Mouse (Mus musculus): Measurements from ENCODE around the gene Zbtb5.
"Not testable (repeated sequence)": the region's sequence is repeated elsewhere in the genome, so short reads cannot be mapped to it uniquely, and the experiment has no call there.

The Zbtb5 gene

GRCm38 (mm10) chr4:45013031-45013431 lies 819 bp upstream of the Zbtb5 start:
- no peak for ATAC-seq (ENCODE audit: insufficient number of reproducible peaks, low FRiP score, low TSS enrichment)

- peak; percentile 67 for ATAC-seq (ENCODE audit: insufficient number of reproducible peaks, low FRiP score, low TSS enrichment)
Observed at GRCm38 (mm10) chr4:45011581-45012104, 569 bp downstream of the Zbtb5 start.

- no peak for ATAC-seq (ENCODE audit: insufficient number of reproducible peaks, low FRiP score, low TSS enrichment)
Observed at GRCm38 (mm10) chr4:45010806-45011415, 1.3 kb downstream of the Zbtb5 start.

- ATAC-seq (ENCODE audit: insufficient number of reproducible peaks, low FRiP score, low TSS enrichment), result no peak
Observed at GRCm38 (mm10) chr4:45005452-45005851, 6.8 kb downstream of the Zbtb5 start.

GRCm38 (mm10) chr4:45000001-45000400 lies 12.2 kb downstream of the Zbtb5 start:
- no peak for ATAC-seq (ENCODE audit: insufficient number of reproducible peaks, low FRiP score, low TSS enrichment)

GRCm38 (mm10) chr4:44998071-44998470 lies 14.1 kb downstream of the Zbtb5 start:
- ATAC-seq (ENCODE audit: insufficient number of reproducible peaks, low FRiP score, low TSS enrichment), result no peak

- no peak for ATAC-seq (ENCODE audit: insufficient number of reproducible peaks, low FRiP score, low TSS enrichment)
Observed at GRCm38 (mm10) chr4:44994776-44995175, 17.4 kb downstream of the Zbtb5 start.

- no peak for ATAC-seq (ENCODE audit: insufficient number of reproducible peaks, low FRiP score, low TSS enrichment)
Observed at GRCm38 (mm10) chr4:44993847-44994246, 18.4 kb downstream of the Zbtb5 start.

- not testable (repeated sequence) for ATAC-seq (ENCODE audit: insufficient number of reproducible peaks, low FRiP score, low TSS enrichment)
Observed at GRCm38 (mm10) chr4:44993179-44993578, 19.0 kb downstream of the Zbtb5 start.

- ATAC-seq (ENCODE audit: insufficient number of reproducible peaks, low FRiP score, low TSS enrichment), result not testable (repeated sequence)
Observed at GRCm38 (mm10) chr4:44992330-44992729, 19.9 kb downstream of the Zbtb5 start.

- ATAC-seq (ENCODE audit: insufficient number of reproducible peaks, low FRiP score, low TSS enrichment), result no peak
Observed at GRCm38 (mm10) chr4:44990560-44990959, 21.7 kb downstream of the Zbtb5 start.

- no peak for ATAC-seq (ENCODE audit: insufficient number of reproducible peaks, low FRiP score, low TSS enrichment)
Observed at GRCm38 (mm10) chr4:44983131-44983740, 29.0 kb downstream of the Zbtb5 start.

GRCm38 (mm10) chr4:44982440-44983130 lies 29.6 kb downstream of the Zbtb5 start:
- no peak for ATAC-seq (ENCODE audit: insufficient number of reproducible peaks, low FRiP score, low TSS enrichment)

- peak; percentile 2; the same call in 1 of the 2 replicates for ATAC-seq (ENCODE audit: insufficient number of reproducible peaks, low FRiP score, low TSS enrichment)
Observed at GRCm38 (mm10) chr4:44981974-44982287, 30.3 kb downstream of the Zbtb5 start.

- ATAC-seq (ENCODE audit: insufficient number of reproducible peaks, low FRiP score, low TSS enrichment), result peak; percentile 75
Observed at GRCm38 (mm10) chr4:44981280-44981973, 30.8 kb downstream of the Zbtb5 start, which contains the start of gene Grhpr. Grhpr (plus strand) TSS chr4:44981395.

GRCm38 (mm10) chr4:44979794-44980338 lies 32.3 kb downstream of the Zbtb5 start:
- no peak for ATAC-seq (ENCODE audit: insufficient number of reproducible peaks, low FRiP score, low TSS enrichment)

GRCm38 (mm10) chr4:44978175-44978574 lies 34.0 kb downstream of the Zbtb5 start:
- ATAC-seq (ENCODE audit: insufficient number of reproducible peaks, low FRiP score, low TSS enrichment), result no peak

GRCm38 (mm10) chr4:44976921-44977710 lies 35.1 kb downstream of the Zbtb5 start:
- no peak for ATAC-seq (ENCODE audit: insufficient number of reproducible peaks, low FRiP score, low TSS enrichment)

GRCm38 (mm10) chr4:44976026-44976615 lies 36.1 kb downstream of the Zbtb5 start:
- ATAC-seq (ENCODE audit: insufficient number of reproducible peaks, low FRiP score, low TSS enrichment), result no peak
